Mouse (Mus musculus) 3134 (cell line): ENCODE results near the gene Ano2.

ENCODE experiments used
- DNase-seq: peaks from one replicate; pipeline ENCODE4 v3.0.0-alpha.2; 2011; ENCODE audit warnings: low spot score; ENCODE audit not compliant: insufficient read length; ENCODE audit errors: extremely low read depth

Ano2 gene

DNA sequence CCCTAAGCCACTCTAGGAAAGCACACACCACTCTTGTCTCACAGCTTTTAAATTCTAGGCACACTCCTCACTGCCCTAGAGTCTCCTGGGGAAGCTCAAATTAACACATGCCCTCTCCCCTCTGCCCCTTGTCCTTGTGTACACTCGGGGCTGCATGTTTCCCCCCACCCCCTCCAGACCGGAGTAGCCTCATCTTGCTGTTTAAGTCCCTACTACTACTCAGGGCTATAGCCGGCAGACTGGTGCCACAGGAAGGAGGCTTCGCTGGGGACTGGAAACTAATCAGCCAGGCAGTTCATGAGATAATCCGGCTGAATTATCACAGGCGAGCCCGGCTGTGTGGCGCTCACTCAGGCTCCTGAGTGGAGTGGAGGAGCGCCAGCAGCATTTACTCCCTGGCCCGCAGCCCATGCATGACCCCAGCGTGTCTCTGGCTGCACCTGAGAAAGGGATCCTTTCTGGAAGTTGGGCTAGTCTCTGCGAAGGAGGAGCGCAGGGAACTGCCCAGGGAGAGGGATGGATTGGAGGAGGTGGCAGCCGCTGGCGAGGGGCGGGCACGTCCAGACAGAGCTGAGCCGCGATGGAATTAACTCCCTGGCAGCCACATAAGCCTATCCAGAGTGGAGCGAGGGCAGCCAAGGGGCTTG is at the start of gene Ano2:
Gene Ano2 (plus strand): TSS at position 363 of the 647 bp plus-strand sequence.
- DNase-seq, result no peak

DNA sequence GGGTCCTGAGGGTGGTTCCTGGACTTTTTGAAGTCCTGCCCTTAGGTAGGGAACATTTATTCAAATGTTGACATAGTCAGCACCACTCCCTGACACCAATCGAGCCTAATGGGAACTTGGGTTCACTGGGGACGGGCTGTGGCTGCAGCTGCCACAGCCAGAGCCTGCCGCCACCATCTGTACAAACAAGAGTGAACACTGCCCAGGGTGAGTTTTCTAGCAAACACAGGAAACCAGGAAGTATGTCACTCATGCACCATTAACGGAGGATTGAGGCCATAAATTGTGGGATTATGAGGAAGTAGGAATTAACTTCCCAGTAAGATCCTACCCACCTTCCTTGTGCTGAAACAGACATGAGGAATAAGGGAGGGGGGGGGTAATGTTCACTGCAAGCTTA is 49.7 kb upstream of the Ano2 start:
- DNase-seq, result no peak

GRCm38 (mm10) chr6:125641146-125641545 is 49.1 kb upstream of the Ano2 start:
- DNase-seq, result no peak

DNA sequence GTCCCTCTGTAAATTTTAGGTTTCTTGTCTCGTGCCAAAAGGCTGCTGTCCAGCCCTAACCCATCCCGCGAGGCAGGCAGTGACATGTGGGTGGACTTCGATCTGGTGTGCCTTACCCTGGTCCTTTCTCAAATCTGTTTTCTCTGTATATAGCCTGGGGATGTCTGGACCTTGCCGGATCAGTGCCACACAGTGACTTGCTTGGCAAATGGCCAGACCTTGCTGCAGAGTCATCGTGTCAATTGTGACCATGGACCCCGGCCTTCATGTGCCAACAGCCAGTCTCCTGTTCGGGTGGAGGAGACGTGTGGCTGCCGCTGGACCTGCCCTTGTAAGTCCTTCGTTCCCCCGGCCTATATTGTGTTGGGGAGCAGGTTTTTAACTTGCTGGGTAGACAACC is 41.3 kb upstream of the Ano2 start:
- no peak for DNase-seq

- no peak for DNase-seq
Measured at GRCm38 (mm10) chr6:125651335-125651734, 38.9 kb upstream of the Ano2 start.

GRCm38 (mm10) chr6:125653416-125653815 is 36.8 kb upstream of the Ano2 start:
- DNase-seq, result no peak

DNA sequence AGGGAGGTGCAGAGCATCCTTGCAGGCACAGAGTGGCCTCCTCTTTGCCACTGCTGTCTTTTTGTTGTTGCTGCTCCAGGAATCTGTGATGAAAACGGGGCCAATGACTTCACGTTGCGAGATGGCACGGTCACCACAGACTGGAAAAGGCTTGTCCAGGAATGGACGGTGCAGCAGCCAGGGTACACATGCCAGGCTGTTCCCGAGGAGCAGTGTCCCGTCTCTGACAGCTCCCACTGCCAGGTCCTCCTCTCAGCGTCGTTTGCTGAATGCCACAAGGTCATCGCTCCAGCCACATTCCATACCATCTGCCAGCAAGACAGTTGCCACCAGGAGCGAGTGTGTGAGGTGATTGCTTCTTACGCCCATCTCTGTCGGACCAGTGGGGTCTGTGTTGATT is 33.3 kb upstream of the Ano2 start:
- DNase-seq, result no peak

- no peak for DNase-seq
Measured at GRCm38 (mm10) chr6:125657966-125658365, 32.3 kb upstream of the Ano2 start.

- DNase-seq, result peak; percentile 36
Measured at GRCm38 (mm10) chr6:125661106-125661877, 28.9 kb upstream of the Ano2 start.

- DNase-seq, result no peak
Measured at GRCm38 (mm10) chr6:125663906-125664305, 26.3 kb upstream of the Ano2 start.

- no peak for DNase-seq
Measured at GRCm38 (mm10) chr6:125671835-125672234, 18.4 kb upstream of the Ano2 start.

DNA sequence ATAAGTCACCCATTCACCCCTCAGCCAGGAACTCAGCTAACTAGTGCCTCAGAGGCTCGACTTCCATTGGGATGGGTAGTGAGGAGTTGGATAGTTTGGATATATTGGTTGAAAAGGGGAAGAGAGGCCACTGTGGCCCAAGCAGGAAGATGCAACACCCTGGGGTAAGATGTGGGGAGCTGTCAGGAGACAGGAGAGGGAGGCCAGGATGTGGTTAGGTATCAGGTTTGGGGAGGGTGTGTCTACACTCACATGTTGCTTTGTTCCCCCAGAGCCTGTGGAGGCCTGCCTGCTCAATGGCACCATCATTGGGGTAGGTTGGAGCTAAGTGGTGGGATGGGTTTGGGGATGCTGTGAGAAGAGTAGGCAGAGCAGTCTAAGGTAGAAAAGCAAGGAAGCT is 11.7 kb upstream of the Ano2 start:
- no peak for DNase-seq

- DNase-seq, result no peak
Measured at GRCm38 (mm10) chr6:125680613-125681012, 9.6 kb upstream of the Ano2 start.

DNA sequence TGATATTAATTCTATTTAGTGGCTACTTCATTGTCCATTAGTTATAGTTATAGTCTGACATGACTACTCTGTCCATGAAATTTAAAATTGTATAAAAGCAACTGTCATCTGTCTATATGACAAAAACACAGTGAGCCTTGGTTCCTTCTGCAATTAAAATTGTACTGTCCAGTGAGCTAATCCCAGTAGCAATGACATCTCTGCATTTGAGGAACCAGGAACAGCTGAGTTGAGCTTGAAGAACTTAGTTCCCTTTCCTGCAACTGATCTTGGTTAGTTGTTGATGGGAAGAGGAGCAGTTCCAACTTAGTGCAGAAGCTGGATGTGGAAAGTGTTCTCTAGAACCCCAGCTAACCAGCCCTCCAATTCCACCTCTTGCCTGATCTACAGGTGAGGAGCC is 4.8 kb upstream of the Ano2 start:
- no peak for DNase-seq

DNA sequence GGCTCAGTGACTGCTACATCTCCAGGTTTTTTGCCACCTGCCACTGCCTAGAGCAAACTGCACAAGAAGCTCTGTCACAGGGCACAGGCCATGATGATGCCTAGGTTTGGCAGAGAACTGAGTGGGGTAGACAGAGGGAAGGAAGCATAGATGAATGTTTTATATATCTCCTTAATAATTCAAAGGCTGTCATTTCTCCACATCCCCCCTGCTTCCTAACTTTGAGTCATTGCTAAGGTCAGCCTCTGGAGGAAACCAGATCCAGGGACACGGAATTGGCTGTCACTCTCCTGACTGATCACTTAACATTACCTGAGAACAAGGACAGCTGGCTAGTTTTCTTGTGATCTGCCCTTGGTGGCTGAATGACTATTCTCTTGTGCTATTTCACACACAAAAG is 2.2 kb upstream of the Ano2 start:
- no peak for DNase-seq

DNA sequence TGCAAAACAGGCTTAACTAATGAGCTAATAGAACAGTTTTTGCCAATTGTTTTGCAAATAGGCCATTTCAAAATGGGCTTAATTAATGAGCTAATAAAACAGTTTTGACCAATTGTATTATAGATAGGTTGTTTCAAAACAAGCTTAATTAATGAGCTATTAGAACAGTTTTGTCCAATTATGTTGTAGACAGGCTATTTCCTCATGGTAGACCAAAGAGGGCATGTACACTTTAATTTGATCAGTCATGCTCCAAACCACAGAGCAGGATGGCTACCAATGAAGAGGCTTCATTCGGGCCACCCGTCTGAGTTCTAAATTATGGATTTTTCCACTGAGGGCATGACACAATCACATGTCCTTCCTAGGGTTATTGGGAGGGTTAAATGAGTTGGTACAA is 10.9 kb downstream of the Ano2 start:
- no peak for DNase-seq

GRCm38 (mm10) chr6:125711261-125711660 is 21.0 kb downstream of the Ano2 start:
- DNase-seq, result no peak

DNA sequence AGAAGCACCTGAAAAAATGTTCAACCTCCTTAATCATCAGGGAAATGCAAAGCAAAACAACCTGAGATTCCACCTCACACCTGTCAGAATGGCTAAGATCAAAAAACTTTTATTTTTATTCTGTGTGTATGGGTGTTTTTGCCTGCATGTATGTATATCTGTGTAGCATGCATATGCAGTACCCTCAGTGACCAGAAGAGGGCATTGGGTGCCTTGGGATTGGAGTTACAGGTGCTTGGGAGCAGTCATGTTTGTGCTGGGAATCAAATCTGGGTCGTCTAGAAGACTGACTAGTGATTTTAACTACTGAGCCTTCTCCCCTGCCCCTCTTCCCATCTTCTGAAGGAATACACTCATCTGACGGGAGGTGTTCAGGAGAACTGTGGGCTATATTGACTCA is 36.2 kb downstream of the Ano2 start:
- DNase-seq, result no peak

DNA sequence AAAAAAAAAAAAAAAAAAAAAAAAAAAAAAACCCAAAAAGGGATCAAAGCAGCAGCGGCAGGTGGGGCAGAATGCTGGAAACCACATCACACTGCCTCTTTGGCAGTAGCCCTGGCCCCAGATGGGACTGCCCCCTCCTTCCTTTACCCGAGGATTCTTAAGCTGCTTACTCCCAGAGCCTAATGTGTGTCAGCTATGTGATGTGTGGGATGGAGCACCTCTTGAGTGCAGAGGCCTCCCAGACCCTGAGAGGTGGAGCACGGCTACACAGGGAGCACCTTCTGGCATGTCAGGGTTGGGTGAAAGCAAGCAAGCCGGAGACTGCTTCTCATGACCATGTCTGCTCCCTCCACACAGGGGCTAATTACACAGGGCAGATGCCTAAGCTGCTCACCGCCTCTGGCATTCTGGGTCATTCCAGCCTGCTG is 37.3 kb downstream of the Ano2 start:
- no peak for DNase-seq

- DNase-seq, result no peak
Measured at GRCm38 (mm10) chr6:125729471-125729870, 39.3 kb downstream of the Ano2 start.

DNA sequence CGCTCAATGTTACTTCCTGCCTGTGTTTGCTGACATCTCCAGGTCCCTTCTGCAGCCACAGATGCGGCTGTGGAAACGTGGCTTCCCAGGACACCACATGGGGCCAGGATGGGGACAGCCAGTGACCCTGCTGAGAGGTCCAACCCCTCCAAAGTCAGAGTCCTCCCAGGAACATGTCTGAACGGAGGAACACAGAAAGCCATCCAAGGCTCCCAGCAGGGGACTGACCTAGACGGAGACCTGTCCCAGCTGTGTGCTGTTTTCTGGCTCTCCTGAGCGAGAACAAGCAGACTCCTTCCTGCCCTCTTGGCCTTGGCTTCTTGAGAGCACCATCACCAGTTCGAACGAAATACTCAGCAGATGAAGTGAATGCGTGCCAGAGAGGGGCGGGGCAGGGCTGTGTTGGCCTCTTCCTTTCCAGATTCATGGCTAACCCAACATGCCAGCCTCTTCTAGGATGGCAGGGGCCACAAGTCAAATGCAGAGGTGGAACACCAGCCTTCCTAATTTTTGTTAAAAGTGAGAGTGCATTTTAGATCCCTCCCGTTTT is 39.8 kb downstream of the Ano2 start:
- no peak for DNase-seq
